Mouse (Mus musculus) kidney, embryonic 14.5 days (tissue): ENCODE results near the gene Tnks1bp1. TPM values are rescaled to one million over a fixed set of nuclear protein-coding genes. Genes with fewer than 3 reads are reported as not detected.

Experiments used
- ATAC-seq: fragments of 200-750 bp; cut with Nextera tagmentation; 2 replicates; pipeline ENCODE4 v1.8.0; 2017; ENCODE audit warnings: moderate number of reproducible peaks, mild to moderate bottlenecking, moderate TSS enrichment, moderate library complexity; ENCODE audit not compliant: low FRiP score, low TSS enrichment
- H3K27ac ChIP-seq: fragments of 300-500 bp; sonication (generic); 2 replicates; pipeline ENCODE4 v1.5.1; 2014; ENCODE audit warnings: low read depth, mild to moderate bottlenecking, low read length, moderate library complexity, mixed read lengths
- H3K27me3 ChIP-seq: fragments of 300-500 bp; sonication (generic); 2 replicates; pipeline ENCODE4 v1.6.1; 2014; ENCODE audit warnings: mild to moderate bottlenecking, low read length; ENCODE audit not compliant: control insufficient read depth, insufficient read depth
- H3K36me3 ChIP-seq: fragments of 300-500 bp; sonication (generic); 2 replicates; pipeline ENCODE4 v1.6.1; 2014; ENCODE audit warnings: low read length, mixed read lengths; ENCODE audit not compliant: control insufficient read depth, insufficient read depth
- H3K4me1 ChIP-seq: fragments of 300-500 bp; sonication (generic); 2 replicates; pipeline ENCODE4 v1.6.1; 2014; ENCODE audit warnings: low read length, mixed read lengths; ENCODE audit not compliant: control insufficient read depth, insufficient read depth
- H3K4me2 ChIP-seq: fragments of 300-500 bp; sonication (generic); replicated peaks from 2 replicates; pipeline ENCODE4 v1.6.1; 2014; ENCODE audit warnings: low read depth, mild to moderate bottlenecking, low read length
- H3K4me3 ChIP-seq: fragments of 300-500 bp; sonication (generic); 2 replicates; pipeline ENCODE4 v1.5.1; 2014; ENCODE audit warnings: mild to moderate bottlenecking, low read length
- H3K9ac ChIP-seq: fragments of 300-500 bp; sonication (generic); 2 replicates; pipeline ENCODE4 v1.6.1; 2014; ENCODE audit warnings: low read depth, mild to moderate bottlenecking, low read length, moderate library complexity
- H3K9me3 ChIP-seq: fragments of 300-500 bp; sonication (generic); 2 replicates; pipeline ENCODE4 v1.6.1; 2016; ENCODE audit warnings: low read length; ENCODE audit not compliant: control insufficient read depth
- WGBS: fragments of 180-500 bp; shearing (Covaris S2); extraction: QIAGEN DNeasy Blood & Tissue Kit; methylation state at CpG from one replicate; pipeline ENCODE4 v1.1.7; 2014; 5-methylcytosine and 5-hydroxymethylcytosine counted together
- polyA plus RNA-seq: library from polyadenylated mRNA; unstranded; fragments of >200 nt; fragmentation: Nextera tagmentation; extraction: Ambion mirVana; gene quantifications from 2 replicates; pipeline ENCODE4 v1.2.1, GENCODE M21; 2014

Gene Tnks1bp1
- polyA plus RNA-seq, 1 experiment from 2014 or later, result 8.1 TPM

GRCm38 (mm10) chr2:85091325-85091724 lies 43.5 kb downstream of the Tnks1bp1 start:
- 93% methylated on average over 4 of the region's 4 CpGs for whole genome bisulfite sequencing
- H3K9me3 ChIP-seq, result no peaks in the 10 kb centered on the region

GRCm38 (mm10) chr2:85093376-85093775 lies 45.6 kb downstream of the Tnks1bp1 start:
- H3K4me2 ChIP-seq, result no peak overlapping the region
- no peak overlapping the region for H3K9ac ChIP-seq
- no peak overlapping the region for H3K27ac ChIP-seq
- H3K4me3 ChIP-seq, result no peak overlapping the region
- H3K9me3 ChIP-seq, result no peaks in the 10 kb centered on the region
- no peaks in the 10 kb centered on the region for H3K36me3 ChIP-seq
- 89% methylated on average over 1 of the region's 1 CpGs for WGBS
- H3K4me1 ChIP-seq, result no peaks in the 10 kb centered on the region
- no peaks in the 10 kb centered on the region for H3K27me3 ChIP-seq
- no peak for ATAC-seq

More at GRCm38 (mm10) chr2:85091325-85091724, 43.5 kb downstream of the Tnks1bp1 start:
- no peak overlapping the region for H3K27ac ChIP-seq
- no peak overlapping the region for H3K9ac ChIP-seq
- H3K4me2 ChIP-seq, result no peak overlapping the region
- no peaks in the 10 kb centered on the region for H3K36me3 ChIP-seq
- H3K4me1 ChIP-seq, result no peaks in the 10 kb centered on the region
- no peaks in the 10 kb centered on the region for H3K27me3 ChIP-seq
- H3K4me3 ChIP-seq, result no peak overlapping the region
- ATAC-seq, result no peak

- ATAC-seq, result no peak
- Histone ChIP-seq H3K9me3 (no peaks in the 10 kb centered on the region; the same call in 1 of the 2 replicates), H3K9ac (no peak overlapping the region), H3K27me3 (no peaks in the 10 kb centered on the region), H3K4me1 (no peaks in the 10 kb centered on the region), H3K4me2 (no peak overlapping the region), H3K4me3 (no peak overlapping the region), H3K27ac (no peak overlapping the region), H3K36me3 (no peaks in the 10 kb centered on the region)
- WGBS, result 60% methylated on average over 5 of the region's 5 CpGs
These were observed 48.1 kb downstream of the Tnks1bp1 start for GRCm38 (mm10) chr2:85095906-85096305.

GRCm38 (mm10) chr2:85098014-85098413 lies 50.2 kb downstream of the Tnks1bp1 start:
- H3K4me3 ChIP-seq, result no peak overlapping the region
- H3K9ac ChIP-seq, result no peak overlapping the region
- H3K4me2 ChIP-seq, result no peak overlapping the region
- H3K9me3 ChIP-seq, result no peaks in the 10 kb centered on the region; the same call in 1 of the 2 replicates
- no peaks in the 10 kb centered on the region for H3K27me3 ChIP-seq
- no peak for ATAC-seq
- 84% methylated on average over 2 of the region's 2 CpGs for WGBS
- no peaks in the 10 kb centered on the region for H3K36me3 ChIP-seq
- no peak overlapping the region for H3K27ac ChIP-seq
- no peaks in the 10 kb centered on the region for H3K4me1 ChIP-seq

- 58% methylated on average over 7 of the region's 7 CpGs for WGBS
- no peaks in the 10 kb centered on the region for H3K27me3 ChIP-seq
- H3K9me3 ChIP-seq, result no peaks in the 10 kb centered on the region; the same call in 1 of the 2 replicates
- H3K36me3 ChIP-seq, result no peaks in the 10 kb centered on the region
- H3K4me3 ChIP-seq, result no peak overlapping the region
- H3K4me2 ChIP-seq, result no peak overlapping the region
- H3K9ac ChIP-seq, result no peak overlapping the region
- ATAC-seq, result peak; percentile 39; the same call in 1 of the 2 replicates
- no peak overlapping the region for H3K27ac ChIP-seq
- H3K4me1 ChIP-seq, result no peaks in the 10 kb centered on the region
These were observed 51.1 kb downstream of the Tnks1bp1 start for GRCm38 (mm10) chr2:85098824-85099511.

- no peaks in the 10 kb centered on the region for H3K4me1 ChIP-seq
- no peak overlapping the region for H3K9ac ChIP-seq
- no peak overlapping the region for H3K4me2 ChIP-seq
- H3K27me3 ChIP-seq, result no peaks in the 10 kb centered on the region
- ATAC-seq, result no peak
- H3K9me3 ChIP-seq, result no peaks in the 10 kb centered on the region; the same call in 1 of the 2 replicates
- H3K4me3 ChIP-seq, result no peak overlapping the region
- WGBS, result 70% methylated on average over 8 of the region's 8 CpGs
- no peaks in the 10 kb centered on the region for H3K36me3 ChIP-seq
- H3K27ac ChIP-seq, result no peak overlapping the region
These were observed 55.4 kb downstream of the Tnks1bp1 start for GRCm38 (mm10) chr2:85103201-85103600.

- WGBS, result 56% methylated on average over 11 of the region's 11 CpGs
- ATAC-seq, result no peak
These were observed 57.7 kb downstream of the Tnks1bp1 start for GRCm38 (mm10) chr2:85105426-85106013.

GRCm38 (mm10) chr2:85106068-85106790 lies 58.4 kb downstream of the Tnks1bp1 start:
- H3K9ac ChIP-seq, result no peak overlapping the region
- H3K4me1 ChIP-seq, result no peaks in the 10 kb centered on the region
- no peak overlapping the region for H3K4me2 ChIP-seq
- no peak for ATAC-seq
- H3K4me3 ChIP-seq, result no peak overlapping the region
- H3K27me3 ChIP-seq, result no peaks in the 10 kb centered on the region
- H3K27ac ChIP-seq, result no peak overlapping the region
- no peaks in the 10 kb centered on the region for H3K9me3 ChIP-seq
- WGBS, result 60% methylated on average over 7 of the region's 7 CpGs
- no peaks in the 10 kb centered on the region for H3K36me3 ChIP-seq

More at GRCm38 (mm10) chr2:85105426-85106013, 57.7 kb downstream of the Tnks1bp1 start:
- Histone ChIP-seq H3K4me1 (no peaks in the 10 kb centered on the region), H3K27me3 (no peaks in the 10 kb centered on the region), H3K36me3 (no peaks in the 10 kb centered on the region), H3K4me2 (no peak overlapping the region), H3K9ac (no peak overlapping the region), H3K27ac (no peak overlapping the region), H3K4me3 (no peak overlapping the region), H3K9me3 (no peaks in the 10 kb centered on the region; the same call in 1 of the 2 replicates)

- 62% methylated on average over 4 of the region's 4 CpGs for WGBS
- no peaks in the 10 kb centered on the region for H3K9me3 ChIP-seq
- no peaks in the 10 kb centered on the region for H3K36me3 ChIP-seq
- no peaks in the 10 kb centered on the region for H3K27me3 ChIP-seq
- no peak overlapping the region for H3K27ac ChIP-seq
- H3K4me3 ChIP-seq, result no peak overlapping the region
- no peak overlapping the region for H3K4me2 ChIP-seq
- H3K9ac ChIP-seq, result no peak overlapping the region
- ATAC-seq, result no peak; the same call in 1 of the 2 replicates
- no peaks in the 10 kb centered on the region for H3K4me1 ChIP-seq
These were observed 59.1 kb downstream of the Tnks1bp1 start for GRCm38 (mm10) chr2:85106941-85107340.
